Mouse (Mus musculus) myocyte (in vitro differentiated cells): ENCODE results near the gene Paqr7. TPM values are rescaled to one million over a fixed set of nuclear protein-coding genes. Genes with fewer than 3 reads are reported as not detected.

ENCODE experiments used
- H3K27me3 ChIP-seq: one replicate; pipeline ENCODE4 v1.6.1; 2011; ENCODE audit not compliant: control insufficient read depth, insufficient read depth, insufficient read length
- H3K36me3 ChIP-seq: one replicate; pipeline ENCODE4 v1.6.1; 2011; ENCODE audit not compliant: control insufficient read depth, insufficient read depth
- H3K4me2 ChIP-seq: one replicate; pipeline ENCODE4 v1.6.1; 2011; ENCODE audit warnings: low read depth, control low read depth
- H3K4me3 ChIP-seq: one replicate; pipeline ENCODE4 v1.5.1; 2011; ENCODE audit warnings: mild to moderate bottlenecking, control low read depth, moderate library complexity
- H3K79me2 ChIP-seq: one replicate; pipeline ENCODE4 v1.6.1; 2011; ENCODE audit not compliant: control insufficient read depth, insufficient read depth
- H3ac ChIP-seq: one replicate; pipeline ENCODE4 v1.6.1; 2011; ENCODE audit not compliant: control insufficient read depth, insufficient read length
- CEBPB ChIP-seq: IDR thresholded peaks from 2 replicates; pipeline ENCODE4 v1.6.1; 2011; ENCODE audit warnings: mild to moderate bottlenecking, moderate library complexity; ENCODE audit not compliant: poor library complexity, insufficient read depth, severe bottlenecking
- E2F4 ChIP-seq: IDR thresholded peaks from one replicate; pipeline ENCODE4 v1.6.1; 2011; ENCODE audit warnings: mild to moderate bottlenecking, control low read depth, moderate library complexity; ENCODE audit not compliant: insufficient read depth
- MAX ChIP-seq: IDR thresholded peaks from one replicate; pipeline ENCODE4 v1.6.1; 2011; ENCODE audit warnings: low read depth, mild to moderate bottlenecking, control low read depth
- MYOD1 ChIP-seq, 3 experiments: IDR thresholded peaks; one replicate each; pipeline ENCODE4 v1.6.1; 2011; ENCODE audit warnings: control low read depth in 2 of 3, low read depth in 2 of 3, mild to moderate bottlenecking in 2 of 3, moderate library complexity in 1 of 3; ENCODE audit not compliant: insufficient read length in 2 of 3, control insufficient read depth in 1 of 3
- MYOG ChIP-seq, 3 experiments: IDR thresholded peaks; one replicate each; pipeline ENCODE4 v1.6.1; 2011; ENCODE audit warnings: control low read depth in 2 of 3, low read depth in 2 of 3, mild to moderate bottlenecking in 2 of 3; ENCODE audit not compliant: insufficient read length in 2 of 3, control insufficient read depth in 1 of 3, insufficient read depth in 1 of 3
- POLR2A ChIP-seq: IDR thresholded peaks from one replicate; pipeline ENCODE4 v1.6.1; 2011; ENCODE audit warnings: low read depth, mild to moderate bottlenecking, control low read depth, moderate library complexity; ENCODE audit not compliant: insufficient read length
- POLR2AphosphoS2 ChIP-seq: IDR thresholded peaks from one replicate; pipeline ENCODE4 v1.6.1; 2011; ENCODE audit warnings: low read depth, control low read depth; ENCODE audit not compliant: insufficient read length
- REST ChIP-seq: IDR thresholded peaks from one replicate; pipeline ENCODE4 v1.6.1; 2011; ENCODE audit warnings: mild to moderate bottlenecking, control low read depth, moderate library complexity; ENCODE audit not compliant: insufficient read depth, insufficient read length
- SRF ChIP-seq: IDR thresholded peaks from one replicate; pipeline ENCODE4 v1.6.1; 2011; ENCODE audit warnings: low read depth; ENCODE audit not compliant: control insufficient read depth, insufficient read length
- TCF12 ChIP-seq: IDR thresholded peaks from one replicate; pipeline ENCODE4 v1.6.1; 2011; ENCODE audit warnings: mild to moderate bottlenecking, control low read depth; ENCODE audit not compliant: poor library complexity, insufficient read depth, severe bottlenecking
- TCF3 ChIP-seq: IDR thresholded peaks from one replicate; pipeline ENCODE4 v1.6.1; 2011; ENCODE audit warnings: low read depth, control low read depth; ENCODE audit not compliant: insufficient read length
- USF1 ChIP-seq: IDR thresholded peaks from one replicate; pipeline ENCODE4 v1.6.1; 2011; ENCODE audit warnings: low read depth, mild to moderate bottlenecking, control low read depth, moderate library complexity
- polyA plus RNA-seq: library from polyadenylated mRNA; unstranded; fragments of >200 nt; fragmentation: generic; extraction: Trizol; gene quantifications from one replicate; pipeline ENCODE4 v1.2.1, GENCODE M21; 2012; ENCODE audit warnings: missing spikeins

The Paqr7 gene
- polyA plus RNA-seq, 1 experiment, result 9.5 TPM

- Histone ChIP-seq H3ac (peak overlapping the region; percentile 57), H3K36me3 (peaks cover 17% of the 10 kb centered on the region), H3K27me3 (no peaks in the 10 kb centered on the region), H3K4me2 (peak overlapping the region; percentile 95), H3K4me3 (peak overlapping the region; percentile 57), H3K79me2 (peaks cover 19% of the 10 kb centered on the region)
- TF ChIP-seq SRF, result no peak
- TF ChIP-seq POLR2A, result peak; percentile 47
Measured at GRCm38 (mm10) chr4:134534124-134534886, 37.8 kb downstream of the Paqr7 start.

- Histone ChIP-seq H3ac (peak within 1 kb of the TSS; percentile 57), H3K27me3 (no peaks in the 10 kb centered on the region), H3K36me3 (peaks cover 12% of the 10 kb centered on the region), H3K4me3 (peak within 1 kb of the TSS; percentile 57), H3K79me2 (peaks cover 19% of the 10 kb centered on the region), H3K4me2 (peak within 1 kb of the TSS; percentile 95)
- TF ChIP-seq POLR2A (peak; percentile 67), CEBPB (no peak), TCF3 (no peak), E2F4 (no peak), SRF (peak; percentile 65), TCF12 (no peak), MYOG (IDR thresholded peaks at IDR 0.05; ENCODE audit: control insufficient read depth in 1 of 3, insufficient read depth in 1 of 3, insufficient read length in 2 of 3, low read depth in 2 of 3) (peak in 1 of 3 experiments; percentile 35), MAX (no peak), REST (no peak), MYOD1 (IDR thresholded peaks at IDR 0.05; ENCODE audit: control insufficient read depth in 1 of 3, insufficient read length in 2 of 3, low read depth in 2 of 3) (peak in 2 of 3 experiments; percentile 6 to 19), USF1 (no peak), POLR2AphosphoS2 (peak; percentile 52)
Measured at GRCm38 (mm10) chr4:134534932-134535786, 38.7 kb downstream of the Paqr7 start, which contains the start of gene Mtfr1l. Gene Mtfr1l (minus strand): TSS chr4:134535387.

GRCm38 (mm10) chr4:134535787-134536151 is 39.3 kb downstream of the Paqr7 start:
- H3ac ChIP-seq, result no peak overlapping the region
- H3K36me3 ChIP-seq, result peaks cover 8% of the 10 kb centered on the region
- TF ChIP-seq POLR2A, result no peak
- TF ChIP-seq MAX, result no peak
- peak in 1 of 3 experiments; percentile 11 for TF ChIP-seq MYOG (IDR thresholded peaks at IDR 0.05; ENCODE audit: control insufficient read depth in 1 of 3, insufficient read depth in 1 of 3, insufficient read length in 2 of 3, low read depth in 2 of 3)
- TF ChIP-seq MYOD1 (IDR thresholded peaks at IDR 0.05; ENCODE audit: control insufficient read depth in 1 of 3, insufficient read length in 2 of 3, low read depth in 2 of 3), result peak; percentile 79 to 95 (median 91)
- peak; percentile 50 for TF ChIP-seq USF1
- TF ChIP-seq CEBPB, result no peak
- TF ChIP-seq TCF3, result peak; percentile 23
- no peak for TF ChIP-seq E2F4
- TF ChIP-seq SRF, result no peak
- no peak for TF ChIP-seq POLR2AphosphoS2
- TF ChIP-seq TCF12, result peak; percentile 58
- no peak for TF ChIP-seq REST
- peaks cover 19% of the 10 kb centered on the region for H3K79me2 ChIP-seq
- no peaks in the 10 kb centered on the region for H3K27me3 ChIP-seq
- H3K4me3 ChIP-seq, result peak overlapping the region; percentile 57
- H3K4me2 ChIP-seq, result peak overlapping the region; percentile 95

GRCm38 (mm10) chr4:134538997-134539580 is 42.6 kb downstream of the Paqr7 start:
- peaks cover 11% of the 10 kb centered on the region for H3K36me3 ChIP-seq

More at GRCm38 (mm10) chr4:134538997-134539580, 42.6 kb downstream of the Paqr7 start:
- H3K4me2 ChIP-seq, result no peak overlapping the region
- no peak overlapping the region for H3ac ChIP-seq
- peaks cover 4% of the 10 kb centered on the region for H3K79me2 ChIP-seq
- H3K4me3 ChIP-seq, result no peak overlapping the region
- no peaks in the 10 kb centered on the region for H3K27me3 ChIP-seq
- TF ChIP-seq MAX (no peak), USF1 (no peak), SRF (no peak), CEBPB (no peak), REST (no peak), E2F4 (no peak), MYOD1 (IDR thresholded peaks at IDR 0.05; ENCODE audit: control insufficient read depth in 1 of 3, insufficient read length in 2 of 3, low read depth in 2 of 3) (no peak), POLR2AphosphoS2 (no peak), TCF3 (no peak), MYOG (IDR thresholded peaks at IDR 0.05; ENCODE audit: control insufficient read depth in 1 of 3, insufficient read depth in 1 of 3, insufficient read length in 2 of 3, low read depth in 2 of 3) (no peak), POLR2A (no peak), TCF12 (no peak)
